In the genomic region with DNA sequence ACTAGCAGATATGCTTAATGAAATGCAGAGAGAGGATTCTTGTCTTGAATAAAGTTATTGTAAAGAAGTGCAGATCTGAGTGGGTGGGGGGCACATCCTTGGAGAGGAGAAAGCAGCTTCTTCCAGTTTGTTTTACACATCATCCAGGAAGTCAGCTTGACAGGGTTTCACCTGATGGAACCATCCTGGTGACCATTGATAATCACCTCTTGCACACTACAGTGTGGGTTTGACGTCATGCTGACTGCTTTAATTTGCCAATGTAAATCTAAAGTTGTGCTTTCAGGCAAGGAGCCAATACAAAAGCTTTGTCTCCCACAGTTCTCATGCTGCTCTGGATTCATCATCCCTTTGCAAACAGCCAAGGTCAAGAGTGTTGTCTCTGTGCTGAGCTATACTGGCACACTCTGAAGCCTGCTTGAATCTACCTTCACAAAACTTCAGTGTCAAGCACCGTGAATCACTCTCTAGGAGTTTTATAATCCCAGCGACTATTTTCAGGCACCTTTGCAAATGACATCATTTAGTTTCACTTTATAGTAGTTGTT, we compare ENCODE assay signal across 22 mouse cellular contexts.
"Had no signal": no experiment of that assay in that cellular context is flagged by ENCODE, and none has a peak within 500 bp of the region (broad histone marks: within the 10 kb centered on the region; RNA-seq: fewer than 3 reads in every experiment).

No protein-coding gene starts in this region.

- H3K27me3 ChIP-seq: limb, embryonic 13.5 days; liver, embryonic 12.5 days; liver, embryonic 15.5 days; lung, embryonic 15.5 days; megakaryocyte, embryonic 14.5 days; midbrain, embryonic 13.5 days; neural tube, embryonic 13.5 days had no signal

- H3K36me3 ChIP-seq: limb, embryonic 10.5 days; limb, embryonic 13.5 days; liver, embryonic 12.5 days; liver, embryonic 15.5 days; lung, embryonic 15.5 days; midbrain, embryonic 10.5 days; midbrain, embryonic 13.5 days; neural tube, embryonic 13.5 days had no signal

- ATAC-seq: liver, embryonic 12.5 days; midbrain, embryonic 13.5 days had no signal

- H3K27ac ChIP-seq: kidney, postnatal 0 days; layer of hippocampus, adult 2 months; limb, embryonic 10.5 days; limb, embryonic 13.5 days; liver, embryonic 12.5 days; liver, embryonic 15.5 days; lung, embryonic 15.5 days; midbrain, embryonic 10.5 days; midbrain, embryonic 13.5 days; neural tube, embryonic 13.5 days; stomach, postnatal 0 days had no signal

- H3K4me3 ChIP-seq: layer of hippocampus, adult 2 months; limb, embryonic 10.5 days; limb, embryonic 13.5 days; liver, embryonic 12.5 days; liver, embryonic 15.5 days; lung, embryonic 15.5 days; megakaryocyte, embryonic 14.5 days; midbrain, embryonic 10.5 days; midbrain, embryonic 13.5 days; neural tube, embryonic 13.5 days had no signal

- DNase-seq: kidney, postnatal 25 days; layer of hippocampus, adult 9-11 months; liver; lung, adult 18-20 months; lung, postnatal 10 days; lung, postnatal 36 days; right cerebral cortex, postnatal 4 days; thymus, adult 2 months; thymus, postnatal 14 days; thymus, postnatal 4 days had no signal

- H3K9me3 ChIP-seq: limb, embryonic 10.5 days; limb, embryonic 13.5 days; liver, embryonic 12.5 days; liver, embryonic 15.5 days; lung, embryonic 15.5 days; megakaryocyte, embryonic 14.5 days; midbrain, embryonic 10.5 days; midbrain, embryonic 13.5 days; neural tube, embryonic 13.5 days had no signal

- H3K9ac ChIP-seq: limb, embryonic 13.5 days; liver, embryonic 12.5 days; liver, embryonic 15.5 days; lung, embryonic 15.5 days; midbrain, embryonic 13.5 days; neural tube, embryonic 13.5 days had no signal

- H3K4me2 ChIP-seq: limb, embryonic 13.5 days; liver, embryonic 12.5 days; liver, embryonic 15.5 days; lung, embryonic 15.5 days; midbrain, embryonic 13.5 days; neural tube, embryonic 13.5 days had no signal

- H3K4me1 ChIP-seq: limb, embryonic 10.5 days; limb, embryonic 13.5 days; liver, embryonic 12.5 days; liver, embryonic 15.5 days; lung, embryonic 15.5 days; megakaryocyte, embryonic 14.5 days; midbrain, embryonic 10.5 days; midbrain, embryonic 13.5 days; neural tube, embryonic 13.5 days had no signal
